Mouse (Mus musculus) CH12.LX (cell line): ENCODE data around the gene Hdac8. TPM values are rescaled to one million over a fixed set of nuclear protein-coding genes. Genes with fewer than 3 reads are reported as not detected.

ENCODE experiments used
- DNase-seq: peaks from one replicate; pipeline ENCODE4 v3.0.0-alpha.2; 2013; ENCODE audit errors: extremely low read depth
- H3K27ac ChIP-seq: 2 replicates; pipeline ENCODE4 v1.5.1; 2012; ENCODE audit warnings: low read depth, mild to moderate bottlenecking, control low read depth, moderate library complexity; ENCODE audit not compliant: insufficient read depth
- H3K27me3 ChIP-seq: replicated peaks from 2 replicates; pipeline ENCODE3; 2012; ENCODE audit warnings: inconsistent platforms
- H3K36me3 ChIP-seq, 2 experiments: replicated peaks in 1 of 2; 2 replicates each; pipeline versions ENCODE3 to v1.6.1; 2012; ENCODE audit warnings: inconsistent platforms in 1 of 2, low read length in 1 of 2, mild to moderate bottlenecking in 1 of 2, mixed read lengths in 1 of 2, moderate library complexity in 1 of 2; ENCODE audit not compliant: control insufficient read depth in 1 of 2, insufficient read depth in 1 of 2
- H3K4me1 ChIP-seq, 2 experiments: 2 replicates each; pipeline ENCODE4 v1.6.1; 2012; ENCODE audit warnings: inconsistent platforms in 1 of 2, moderate library complexity in 1 of 2; ENCODE audit not compliant: insufficient read depth in 2 of 2, control insufficient read depth in 1 of 2
- H3K4me2 ChIP-seq: 2 replicates; pipeline ENCODE4 v1.6.1; 2012; ENCODE audit warnings: low read depth, mild to moderate bottlenecking, control low read depth; ENCODE audit not compliant: poor library complexity, insufficient read depth, severe bottlenecking
- H3K4me3 ChIP-seq, 3 experiments: fragments of 150-350 bp in 1 of 3; sonication (generic) in 1 of 3; replicated peaks in 1 of 3; 2 replicates each; pipeline versions ENCODE3 to v1.5.1; 2011 to 2012; ENCODE audit warnings: low read depth in 2 of 3, low read length in 2 of 3, mild to moderate bottlenecking in 2 of 3, moderate library complexity in 2 of 3, control low read depth in 1 of 3, improper control_type of control experiment in 1 of 3, inconsistent platforms in 1 of 3, mixed read lengths in 1 of 3; ENCODE audit not compliant: poor library complexity in 1 of 3
- H3K79me2 ChIP-seq: replicated peaks from 2 replicates; pipeline ENCODE4 v1.6.1; 2012; ENCODE audit warnings: mild to moderate bottlenecking, moderate library complexity; ENCODE audit not compliant: control insufficient read depth, poor library complexity, insufficient read depth, severe bottlenecking; ENCODE audit errors: extremely low read depth
- H3K9ac ChIP-seq: 2 replicates; pipeline ENCODE4 v1.6.1; 2012; ENCODE audit warnings: low read depth, mild to moderate bottlenecking, control low read depth, moderate library complexity; ENCODE audit not compliant: insufficient read depth
- H3K9me3 ChIP-seq: replicated peaks from 2 replicates; pipeline ENCODE3; 2012; ENCODE audit warnings: low read length, inconsistent platforms, mixed read lengths
- CTCF ChIP-seq, 2 experiments: IDR thresholded peaks in 1 of 2; conservative IDR thresholded peaks in 1 of 2; 2 replicates each; pipeline ENCODE4 v1.5.1; 2011 to 2012; ENCODE audit warnings: low read depth in 2 of 2, low read length in 2 of 2, improper control_type of control experiment in 1 of 2, inconsistent platforms in 1 of 2, mild to moderate bottlenecking in 1 of 2, moderate library complexity in 1 of 2
- E2F4 ChIP-seq: IDR thresholded peaks from 2 replicates; pipeline ENCODE4 v1.6.1; 2011; ENCODE audit warnings: low read depth, low read length, improper control_type of control experiment; ENCODE audit not compliant: insufficient replicate concordance
- ELF1 ChIP-seq: IDR thresholded peaks from 2 replicates; pipeline ENCODE4 v1.6.1; 2014; ENCODE audit warnings: low read depth, mild to moderate bottlenecking, inconsistent platforms, low read length, improper control_type of control experiment
- EP300 ChIP-seq: IDR thresholded peaks from 2 replicates; pipeline ENCODE4 v1.6.1; 2011; ENCODE audit warnings: low read length, improper control_type of control experiment
- ETS1 ChIP-seq: conservative IDR thresholded peaks from 2 replicates; pipeline ENCODE4 v1.6.1; 2012; ENCODE audit warnings: low read depth, mild to moderate bottlenecking, inconsistent platforms, low read length, improper control_type of control experiment, moderate library complexity
- HCFC1 ChIP-seq: IDR thresholded peaks from 2 replicates; pipeline ENCODE4 v1.6.1; 2012; ENCODE audit warnings: low read depth, mild to moderate bottlenecking, inconsistent platforms, low read length, improper control_type of control experiment
- KAT2A ChIP-seq: IDR thresholded peaks from 2 replicates; pipeline ENCODE4 v1.6.1; 2012; ENCODE audit warnings: low read length, improper control_type of control experiment, inconsistent platforms; ENCODE audit not compliant: insufficient replicate concordance
- MAFK ChIP-seq: IDR thresholded peaks from 2 replicates; pipeline ENCODE4 v1.6.1; 2011; ENCODE audit warnings: low read length, improper control_type of control experiment; ENCODE audit not compliant: insufficient replicate concordance
- MAX ChIP-seq: IDR thresholded peaks from 2 replicates; pipeline ENCODE4 v1.6.1; 2011; ENCODE audit warnings: low read length, improper control_type of control experiment
- MAZ ChIP-seq: IDR thresholded peaks from 2 replicates; pipeline ENCODE4 v1.6.1; 2012; ENCODE audit warnings: low read depth, mild to moderate bottlenecking, inconsistent platforms, low read length, improper control_type of control experiment, moderate library complexity
- NELFE ChIP-seq: IDR thresholded peaks from 2 replicates; pipeline ENCODE4 v1.6.1; 2011; ENCODE audit warnings: low read depth, low read length, improper control_type of control experiment
- PAX5 ChIP-seq: IDR thresholded peaks from 2 replicates; pipeline ENCODE4 v1.6.1; 2012; ENCODE audit warnings: low read length, inconsistent platforms, mixed read lengths
- POLR2AphosphoS2 ChIP-seq: IDR thresholded peaks from 2 replicates; pipeline ENCODE4 v1.6.1; 2011; ENCODE audit warnings: low read depth, low read length, improper control_type of control experiment
- RAD21 ChIP-seq: IDR thresholded peaks from 2 replicates; pipeline ENCODE4 v1.6.1; 2011; ENCODE audit warnings: low read depth, mild to moderate bottlenecking, low read length, improper control_type of control experiment, moderate library complexity
- RCOR1 ChIP-seq: conservative IDR thresholded peaks from 2 replicates; pipeline ENCODE4 v1.6.1; 2012; ENCODE audit warnings: low read depth, mild to moderate bottlenecking, inconsistent platforms, low read length, improper control_type of control experiment
- TBP ChIP-seq: conservative IDR thresholded peaks from 2 replicates; pipeline ENCODE4 v1.6.1; 2011; ENCODE audit warnings: low read depth, low read length, improper control_type of control experiment
- TCF12 ChIP-seq: IDR thresholded peaks from 2 replicates; pipeline ENCODE4 v1.6.1; 2014; ENCODE audit warnings: low read depth, mild to moderate bottlenecking, inconsistent platforms, low read length, improper control_type of control experiment
- USF2 ChIP-seq: conservative IDR thresholded peaks from 2 replicates; pipeline ENCODE4 v1.6.1; 2011; ENCODE audit warnings: low read depth, low read length, improper control_type of control experiment
- ZC3H11A ChIP-seq: IDR thresholded peaks from 2 replicates; pipeline ENCODE4 v1.6.1; 2012; ENCODE audit warnings: low read depth, mild to moderate bottlenecking, inconsistent platforms, low read length, improper control_type of control experiment
- ZKSCAN1 ChIP-seq: IDR thresholded peaks from 2 replicates; pipeline ENCODE4 v1.6.1; 2012; ENCODE audit warnings: low read depth, inconsistent platforms, low read length, improper control_type of control experiment, borderline replicate concordance
- ZMIZ1 ChIP-seq: IDR thresholded peaks from 2 replicates; pipeline ENCODE4 v1.6.1; 2012; ENCODE audit warnings: low read depth, mild to moderate bottlenecking, inconsistent platforms, low read length, improper control_type of control experiment
- ZNF384 ChIP-seq: IDR thresholded peaks from 2 replicates; pipeline ENCODE4 v1.6.1; 2012; ENCODE audit warnings: low read depth, low read length, improper control_type of control experiment, inconsistent platforms
- dilution Hi-C: fragments of 300-500 bp; cut with MboI; formaldehyde crosslinking; loops from 2 replicates; pipeline ENCODE4 v1.14.3; 2020; ENCODE audit warnings: low sequenced_read_pairs; ENCODE audit not compliant: extremely low pct_unique_long_range_greater_than_20kb, extremely low pct_ligation_motif_present
- in situ Hi-C: fragments of 300-500 bp; cut with MboI; formaldehyde crosslinking; loops from 3 replicates; pipeline ENCODE4 v1.14.3; 2019; ENCODE audit warnings: low sequenced_read_pairs, low pct_ligation_motif_present, low pct_unique_long_range_greater_than_20kb, mixed read lengths
- polyA plus RNA-seq: library from polyadenylated mRNA; unstranded; fragments of >175 nt; gene quantifications from 2 replicates; pipeline ENCODE4 v1.2.1, GENCODE M21; 2012; ENCODE audit warnings: low read depth; ENCODE audit not compliant: insufficient read length
- total RNA-seq, 2 experiments: library from RNA; depleted of rRNA; stranded (reverse); fragments of 300-350 nt in 1 of 2; fragments of >200 nt in 1 of 2; gene quantifications; 2 replicates each; pipeline ENCODE4 v1.2.3; 2012 to 2014

Gene Hdac8
- total and polyA plus RNA-seq, 3 experiments, result 11.2 to 13.9 (median 13.0) TPM

- in situ Hi-C loops, result no loop called here
- no peak for TF ChIP-seq ZMIZ1
- TF ChIP-seq NELFE, result no peak
- no peak for TF ChIP-seq MAX
- no peak for TF ChIP-seq TBP
- TF ChIP-seq PAX5, result no peak
- TF ChIP-seq USF2, result no peak
- no peak for TF ChIP-seq EP300
- no peak for TF ChIP-seq RCOR1
- TF ChIP-seq CTCF (conservative IDR thresholded peaks at IDR 0.05 in 1 of 2, IDR thresholded peaks at IDR 0.05 in 1 of 2; ENCODE audit: low read depth in 2 of 2, low read length in 2 of 2), result no peak
- TF ChIP-seq RAD21, result no peak
- TF ChIP-seq ZKSCAN1, result no peak
- no peak for TF ChIP-seq MAZ
- no peak for TF ChIP-seq E2F4
- TF ChIP-seq, all 38 proteins: peak for 0
- H3K36me3 ChIP-seq, result peaks cover 10 to 58% of the 10 kb centered on the region in 2 experiments
- no peaks in the 10 kb centered on the region for H3K79me2 ChIP-seq
- no peaks in the 10 kb centered on the region for H3K9me3 ChIP-seq
- no peak for DNase-seq
- no peak overlapping the region for H3K27ac ChIP-seq
- H3K4me3 ChIP-seq, result no peak overlapping the region
- H3K4me2 ChIP-seq, result no peak overlapping the region
- dilution Hi-C loops, result no loop called here
- H3K9ac ChIP-seq, result no peak overlapping the region
- 0 out of 4 replicates have a peak, but pooled peaks cover 0 to 2% of the 10 kb centered on the region in 2 experiments for H3K4me1 ChIP-seq
- no peaks in the 10 kb centered on the region for H3K27me3 ChIP-seq
Measured at GRCm38 (mm10) chrX:102485575-102485974, 19.6 kb downstream of the Hdac8 start.

- in situ Hi-C loops, result loop anchor here (5.0 kb wide), 1 partner anchor 242 kb away; no protein-coding TSS in a partner anchor
- peaks cover 10 to 38% of the 10 kb centered on the region in 2 experiments for H3K36me3 ChIP-seq
- no peak overlapping the region for H3K27ac ChIP-seq
- no peak for TF ChIP-seq HCFC1
- TF ChIP-seq ZC3H11A, result no peak
- no peak for TF ChIP-seq MAFK
- no peak for TF ChIP-seq TCF12
- no peak for TF ChIP-seq USF2
- no peak for TF ChIP-seq KAT2A
- no peak for TF ChIP-seq POLR2AphosphoS2
- no peak for TF ChIP-seq E2F4
- no peak for TF ChIP-seq NELFE
- TF ChIP-seq ZNF384, result no peak
- TF ChIP-seq ELF1, result no peak
- TF ChIP-seq ETS1, result no peak
- H3K79me2 ChIP-seq, result no peaks in the 10 kb centered on the region
- no peak overlapping the region for H3K4me2 ChIP-seq
- no peak overlapping the region for H3K9ac ChIP-seq
- no peak overlapping the region for H3K4me3 ChIP-seq
- no peaks in the 10 kb centered on the region for H3K27me3 ChIP-seq
- dilution Hi-C loops, result no loop called here
- DNase-seq, result no peak
- H3K4me1 ChIP-seq, result 0 out of 4 replicates have a peak, but pooled peaks cover 0 to 2% of the 10 kb centered on the region in 2 experiments
- no peaks in the 10 kb centered on the region for H3K9me3 ChIP-seq
Measured at GRCm38 (mm10) chrX:102479665-102480064, 25.5 kb downstream of the Hdac8 start.
